Mouse (Mus musculus): ENCODE results near the gene Mptx2. TPM values are rescaled to one million over a fixed set of nuclear protein-coding genes. Genes with fewer than 3 reads are reported as not detected.
A peak's percentile ranks its signal among the peaks of the same experiment; 100 is the strongest.
"Not testable (repeated sequence)": the region's sequence is repeated elsewhere in the genome, so short reads cannot be mapped to it uniquely, and the experiment has no call there.

The Mptx2 gene
- polyA plus RNA-seq (2015; fragmentation: Nextera tagmentation; extraction: Ambion mirVana): not detected in 2 replicates

- Histone ChIP-seq H3K9me3 (no peaks in the 10 kb centered on the region), H3K4me1 (replicated peaks) (no peaks in the 10 kb centered on the region), H3K27me3 (no peaks in the 10 kb centered on the region), H3K9ac (no peak within 1 kb of the TSS), H3K4me3 (no peak within 1 kb of the TSS), H3K36me3 (no peaks in the 10 kb centered on the region), H3K4me2 (no peak within 1 kb of the TSS), H3K27ac (no peak within 1 kb of the TSS)
- ATAC-seq (ENCODE audit: low FRiP score): no peak
- 86% methylated on average over 3 of the region's 3 CpGs for WGBS
Observed at GRCm38 (mm10) chr1:173277677-173278076, at the start of gene Mptx2. Gene Mptx2, minus strand, starts transcription at chr1:173277777.

- H3K27ac ChIP-seq: no peak overlapping the region
- ATAC-seq (ENCODE audit: low FRiP score): no peak
- no peak overlapping the region for H3K4me3 ChIP-seq
- 68% methylated on average over 1 of the region's 1 CpGs for WGBS
- no peak overlapping the region for H3K9ac ChIP-seq
- peaks cover 22% of the 10 kb centered on the region for H3K4me1 ChIP-seq (replicated peaks)
- no peak overlapping the region for H3K4me2 ChIP-seq
- H3K36me3 ChIP-seq: no peaks in the 10 kb centered on the region
- H3K9me3 ChIP-seq: no peaks in the 10 kb centered on the region
- no peaks in the 10 kb centered on the region for H3K27me3 ChIP-seq
Observed at GRCm38 (mm10) chr1:173326552-173326951, 49.0 kb upstream of the Mptx2 start.

- no peak overlapping the region for H3K9ac ChIP-seq
- no peak for ATAC-seq (ENCODE audit: low FRiP score)
- H3K27me3 ChIP-seq: no peaks in the 10 kb centered on the region
- 93% methylated on average over 1 of the region's 1 CpGs for WGBS
- H3K9me3 ChIP-seq: no peaks in the 10 kb centered on the region
- H3K36me3 ChIP-seq: no peaks in the 10 kb centered on the region
- H3K4me1 ChIP-seq (replicated peaks): peaks cover 27% of the 10 kb centered on the region
- H3K4me2 ChIP-seq: no peak overlapping the region
- H3K27ac ChIP-seq: no peak overlapping the region
- H3K4me3 ChIP-seq: no peak overlapping the region
Observed at GRCm38 (mm10) chr1:173325395-173325794, 47.8 kb upstream of the Mptx2 start.

GRCm38 (mm10) chr1:173324961-173325360 lies 47.4 kb upstream of the Mptx2 start:
- Histone ChIP-seq H3K36me3 (no peaks in the 10 kb centered on the region), H3K9me3 (no peaks in the 10 kb centered on the region), H3K4me2 (no peak overlapping the region), H3K4me1 (replicated peaks) (peaks cover 24% of the 10 kb centered on the region), H3K9ac (no peak overlapping the region), H3K4me3 (no peak overlapping the region), H3K27ac (no peak overlapping the region), H3K27me3 (no peaks in the 10 kb centered on the region)
- ATAC-seq (ENCODE audit: low FRiP score): no peak
- 64% methylated on average over 4 of the region's 4 CpGs for WGBS

- Histone ChIP-seq H3K4me2 (no peak overlapping the region), H3K27ac (no peak overlapping the region), H3K9ac (no peak overlapping the region), H3K36me3 (no peaks in the 10 kb centered on the region), H3K9me3 (no peaks in the 10 kb centered on the region), H3K27me3 (no peaks in the 10 kb centered on the region), H3K4me3 (no peak overlapping the region), H3K4me1 (replicated peaks) (peaks cover 16% of the 10 kb centered on the region)
- no peak for ATAC-seq (ENCODE audit: low FRiP score)
- WGBS: 33% methylated on average over 5 of the region's 5 CpGs
Observed at GRCm38 (mm10) chr1:173323839-173324585, 46.4 kb upstream of the Mptx2 start.

- Histone ChIP-seq H3K27ac (no peak overlapping the region), H3K4me1 (replicated peaks) (peaks cover 11% of the 10 kb centered on the region), H3K4me3 (no peak overlapping the region), H3K9me3 (no peaks in the 10 kb centered on the region), H3K27me3 (no peaks in the 10 kb centered on the region), H3K36me3 (no peaks in the 10 kb centered on the region), H3K4me2 (no peak overlapping the region), H3K9ac (no peak overlapping the region)
- WGBS: 70% methylated on average over 6 of the region's 6 CpGs
- no peak for ATAC-seq (ENCODE audit: low FRiP score)
Observed at GRCm38 (mm10) chr1:173322249-173322627, 44.7 kb upstream of the Mptx2 start.

- Histone ChIP-seq H3K27me3 (no peaks in the 10 kb centered on the region), H3K4me2 (no peak overlapping the region), H3K36me3 (no peaks in the 10 kb centered on the region), H3K4me3 (no peak overlapping the region), H3K9me3 (no peaks in the 10 kb centered on the region), H3K9ac (no peak overlapping the region), H3K27ac (no peak overlapping the region), H3K4me1 (replicated peaks) (peaks cover 11% of the 10 kb centered on the region)
- 38% methylated on average over 8 of the region's 8 CpGs for WGBS
- peak; percentile 81 for ATAC-seq (ENCODE audit: low FRiP score)
Observed at GRCm38 (mm10) chr1:173321593-173322248, 44.1 kb upstream of the Mptx2 start.

GRCm38 (mm10) chr1:173317925-173318477 lies 40.4 kb upstream of the Mptx2 start:
- Histone ChIP-seq H3K4me3 (no peak overlapping the region), H3K36me3 (no peaks in the 10 kb centered on the region), H3K27ac (no peak overlapping the region), H3K4me2 (no peak overlapping the region), H3K27me3 (no peaks in the 10 kb centered on the region), H3K9ac (no peak overlapping the region), H3K9me3 (no peaks in the 10 kb centered on the region), H3K4me1 (replicated peaks) (peaks cover 11% of the 10 kb centered on the region)
- 93% methylated on average over 2 of the region's 2 CpGs for WGBS
- no peak for ATAC-seq (ENCODE audit: low FRiP score)

- Histone ChIP-seq H3K9me3 (no peaks in the 10 kb centered on the region), H3K4me1 (replicated peaks) (no peaks in the 10 kb centered on the region), H3K4me3 (no peak overlapping the region), H3K4me2 (no peak overlapping the region), H3K9ac (no peak overlapping the region), H3K27ac (no peak overlapping the region), H3K27me3 (no peaks in the 10 kb centered on the region), H3K36me3 (no peaks in the 10 kb centered on the region)
- no peak for ATAC-seq (ENCODE audit: low FRiP score)
- WGBS: 90% methylated on average over 3 of the region's 3 CpGs
Observed at GRCm38 (mm10) chr1:173315725-173316124, 38.1 kb upstream of the Mptx2 start.

GRCm38 (mm10) chr1:173313535-173314050 lies 36.0 kb upstream of the Mptx2 start:
- H3K4me2 ChIP-seq; H3K27ac ChIP-seq; ATAC-seq (ENCODE audit: low FRiP score); H3K9me3 ChIP-seq; H3K27me3 ChIP-seq; H3K4me3 ChIP-seq; H3K9ac ChIP-seq; H3K4me1 ChIP-seq (replicated peaks); H3K36me3 ChIP-seq: not testable (repeated sequence)
- 92% methylated on average over 7 of the region's 7 CpGs for WGBS

- not testable (repeated sequence) for H3K9ac ChIP-seq; H3K36me3 ChIP-seq; H3K4me1 ChIP-seq (replicated peaks); ATAC-seq (ENCODE audit: low FRiP score); H3K27me3 ChIP-seq; H3K4me2 ChIP-seq; H3K27ac ChIP-seq; H3K9me3 ChIP-seq; H3K4me3 ChIP-seq
- 67% methylated on average over 3 of the region's 3 CpGs for WGBS
Observed at GRCm38 (mm10) chr1:173302795-173303194, 25.2 kb upstream of the Mptx2 start.

- no peaks in the 10 kb centered on the region for H3K27me3 ChIP-seq
- no peak within 1 kb of the TSS for H3K4me3 ChIP-seq
- H3K9me3 ChIP-seq: no peaks in the 10 kb centered on the region
- no peak within 1 kb of the TSS for H3K4me2 ChIP-seq
- no peak for ATAC-seq (ENCODE audit: low FRiP score)
- no peaks in the 10 kb centered on the region for H3K36me3 ChIP-seq
- no peak within 1 kb of the TSS for H3K9ac ChIP-seq
- no peak within 1 kb of the TSS for H3K27ac ChIP-seq
- H3K4me1 ChIP-seq (replicated peaks): no peaks in the 10 kb centered on the region
Observed at GRCm38 (mm10) chr1:173265701-173266100, 11.9 kb downstream of the Mptx2 start, which contains the start of gene Olfr418. Gene Olfr418, plus strand, starts transcription at chr1:173266001.
